Mouse (Mus musculus) B cell, adult 62 days (primary cell): ENCODE measurements around the gene Olfr849. TPM values are rescaled to one million over a fixed set of nuclear protein-coding genes. Genes with fewer than 3 reads are reported as not detected.

Experiments used
- total RNA-seq: library from RNA; stranded (reverse); gene quantifications from 4 replicates; pipeline ENCODE4 v1.2.4, GENCODE M21; 2023

Gene Olfr849
- not detected in 4 replicates for total RNA-seq

DNA sequence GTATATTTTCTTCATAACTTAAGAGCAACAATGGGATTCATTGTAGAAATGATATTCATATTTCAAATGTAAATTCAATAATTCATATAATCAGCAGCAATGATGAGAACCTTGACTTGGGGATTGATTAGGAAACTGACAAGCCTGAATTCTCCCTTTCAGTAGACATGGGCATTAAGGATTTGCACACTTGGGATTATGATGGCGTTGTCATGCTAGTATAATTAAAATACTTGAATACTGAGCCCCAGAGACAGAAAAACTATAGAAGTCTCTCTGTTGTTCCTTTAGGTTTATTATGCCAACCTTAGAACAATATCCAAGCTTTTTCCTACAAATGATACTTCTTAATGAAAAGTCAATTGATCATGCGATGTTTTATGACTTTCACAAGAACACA lies at the start of gene Olfr849:
Gene Olfr849 (plus strand): TSS at position 301 of the 400 bp plus-strand sequence.

DNA sequence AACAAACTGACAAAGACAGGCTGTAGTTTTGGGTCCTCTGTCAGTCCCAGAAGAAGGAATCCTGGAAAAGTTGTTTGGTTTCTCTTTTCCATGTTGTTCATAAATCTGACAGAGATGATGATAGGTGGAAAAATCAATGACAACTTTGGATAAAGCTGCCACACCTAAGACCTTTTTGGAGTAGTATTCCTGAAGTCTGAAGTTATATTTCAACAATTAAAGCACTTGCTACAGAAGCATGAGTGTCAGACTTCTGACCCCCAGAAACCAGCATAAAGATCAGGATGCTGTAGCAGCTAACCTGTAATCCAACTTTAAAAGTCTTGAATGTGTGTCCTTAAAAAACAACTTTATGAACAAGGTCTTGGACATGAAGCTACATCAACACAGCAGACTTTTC lies 38.1 kb downstream of the Olfr849 start, which contains the start of gene Olfr850:
Gene Olfr850 (minus strand): TSS at position 101 of the 400 bp plus-strand sequence.

DNA sequence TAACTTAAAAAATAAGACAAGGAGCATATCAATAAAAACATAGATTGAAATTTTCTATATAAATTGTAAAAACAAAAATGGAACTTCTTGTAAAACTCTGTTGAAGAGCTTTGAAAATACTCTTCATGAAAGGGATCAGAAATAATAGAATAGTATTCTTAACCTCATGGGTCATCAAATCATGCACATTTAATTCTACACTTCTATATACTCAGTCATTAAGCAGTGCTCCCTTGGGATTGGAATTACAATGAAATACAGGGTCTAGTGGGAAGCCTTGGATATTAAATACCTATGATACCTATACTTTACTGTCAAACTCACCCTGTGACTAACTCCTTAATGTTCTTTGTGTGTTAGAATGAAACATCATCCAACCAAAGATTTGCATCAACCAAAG lies 52.9 kb downstream of the Olfr849 start, which contains the start of gene Olfr851:
Gene Olfr851 (plus strand): TSS at position 301 of the 400 bp plus-strand sequence.

Other genes with a start within 250 kb of the Olfr849 start
- gene Olfr843, start 188.3 kb upstream of the Olfr849 start, total RNA-seq = not detected in 4 replicates
- gene Olfr844, start 123.9 kb upstream of the Olfr849 start, total RNA-seq = not detected in 4 replicates
- not detected in 4 replicates for gene Olfr845, start 103.8 kb upstream of the Olfr849 start, total RNA-seq
- not detected in 4 replicates for gene Olfr846, start 76.3 kb upstream of the Olfr849 start, total RNA-seq
- gene Olfr847, start 61.6 kb upstream of the Olfr849 start, total RNA-seq = not detected in 4 replicates
- not detected in 4 replicates for gene Olfr850, start 38.0 kb downstream of the Olfr849 start, total RNA-seq
- not detected in 4 replicates for gene Olfr851, start 53.0 kb downstream of the Olfr849 start, total RNA-seq
- not detected in 4 replicates for gene Olfr853, start 100.8 kb downstream of the Olfr849 start, total RNA-seq
- not detected in 4 replicates for gene Olfr854, start 127.1 kb downstream of the Olfr849 start, total RNA-seq
- gene Olfr855, start 142.4 kb downstream of the Olfr849 start, total RNA-seq = not detected in 4 replicates
- 33.8 to 39.5 TPM (median 34.7 TPM) in 4 replicates for gene Zfp317, start 181.8 kb downstream of the Olfr849 start, total RNA-seq